Mouse (Mus musculus) spleen, adult 18-20 months (tissue): ENCODE data around the gene Hsd17b6.
"Not testable (repeated sequence)": the region's sequence is repeated elsewhere in the genome, so short reads cannot be mapped to it uniquely, and the experiment has no call there.

Source experiments
- DNase-seq, 2 experiments: peaks; one replicate each; pipeline ENCODE4 v3.0.0; 2022; ENCODE audit warnings: mixed read lengths in 2 of 2

Gene Hsd17b6

DNA sequence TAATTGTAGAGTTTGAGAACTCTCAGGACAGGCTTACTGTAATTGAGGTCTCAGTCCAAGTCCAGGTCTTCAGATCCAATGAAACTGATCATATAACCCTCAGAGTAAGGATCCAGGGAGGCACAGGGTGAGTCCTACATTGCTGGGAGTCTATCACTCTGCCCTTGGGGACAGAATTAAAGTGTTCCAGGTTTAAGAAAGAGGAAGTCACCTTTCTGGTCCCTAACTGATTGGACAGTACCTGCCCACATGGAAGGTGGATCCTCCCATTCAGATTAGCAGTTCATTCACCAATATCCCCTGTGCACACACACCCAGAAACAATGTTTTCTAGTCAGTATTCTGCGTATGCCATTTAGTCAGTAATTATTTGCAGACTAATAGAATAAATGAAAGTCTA lies at the start of gene Hsd17b6:
TSS of gene Hsd17b6 (minus strand) at position 166 of the 400 bp plus-strand sequence.
- no peak for DNase-seq

DNA sequence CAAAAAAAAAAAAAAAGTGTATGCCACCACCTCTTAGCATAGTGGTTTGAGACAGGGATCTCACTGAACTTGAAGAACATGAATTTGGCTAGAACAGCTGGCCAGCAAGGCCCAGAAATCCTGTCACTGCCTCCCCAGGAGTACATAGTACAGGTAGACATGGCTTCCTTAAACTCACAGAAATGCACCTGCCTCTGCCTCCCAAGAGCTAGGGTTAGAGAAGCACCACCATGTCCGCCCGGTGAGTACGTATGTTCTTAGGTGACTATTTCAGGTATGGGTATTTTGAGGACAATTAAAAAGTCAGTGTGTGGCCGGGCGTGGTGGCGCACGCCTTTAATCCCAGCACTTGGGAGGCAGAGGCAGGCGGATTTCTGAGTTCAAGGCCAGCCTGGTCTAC lies 45.6 kb upstream of the Hsd17b6 start:
- DNase-seq, result no peak

DNA sequence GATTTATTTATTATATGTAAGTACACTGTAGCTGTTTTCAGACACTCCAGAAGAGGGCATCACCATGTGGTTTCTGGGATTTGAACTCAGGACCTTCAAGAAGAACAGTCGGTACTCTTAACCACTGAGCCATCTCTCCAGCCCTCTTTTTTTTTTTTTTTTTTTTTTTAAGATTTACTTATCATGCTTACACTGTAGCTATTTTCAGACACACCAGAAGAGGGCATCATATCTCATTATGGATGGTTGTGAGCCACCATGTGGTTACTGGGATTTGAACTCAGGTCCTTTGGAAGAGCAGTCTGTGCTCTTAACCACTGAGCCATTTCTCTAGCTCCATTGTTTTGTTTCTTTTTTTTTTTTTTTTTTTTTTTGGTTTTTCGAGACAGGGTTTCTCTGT lies 44.7 kb upstream of the Hsd17b6 start:
- DNase-seq, result not testable (repeated sequence)

DNA sequence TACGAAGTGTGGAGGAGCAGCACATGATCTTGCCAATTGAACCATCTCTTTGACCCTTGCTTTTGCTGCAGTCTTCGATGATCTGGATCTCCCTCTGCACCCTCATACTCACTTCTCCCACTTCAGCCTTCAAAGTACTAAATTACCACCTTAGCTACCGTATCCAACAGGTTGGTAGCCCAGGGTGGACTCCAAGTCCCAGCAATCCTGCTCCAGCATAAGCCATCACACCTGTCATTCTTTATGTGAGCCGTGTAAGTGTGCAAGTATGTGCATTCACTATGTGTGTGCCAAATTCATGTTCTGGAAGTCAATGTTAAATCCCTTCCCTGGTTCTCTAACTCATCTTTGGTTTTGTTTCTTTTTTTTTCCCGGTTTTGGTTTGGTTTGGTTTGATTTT lies 44.2 kb upstream of the Hsd17b6 start:
- DNase-seq, result no peak

DNA sequence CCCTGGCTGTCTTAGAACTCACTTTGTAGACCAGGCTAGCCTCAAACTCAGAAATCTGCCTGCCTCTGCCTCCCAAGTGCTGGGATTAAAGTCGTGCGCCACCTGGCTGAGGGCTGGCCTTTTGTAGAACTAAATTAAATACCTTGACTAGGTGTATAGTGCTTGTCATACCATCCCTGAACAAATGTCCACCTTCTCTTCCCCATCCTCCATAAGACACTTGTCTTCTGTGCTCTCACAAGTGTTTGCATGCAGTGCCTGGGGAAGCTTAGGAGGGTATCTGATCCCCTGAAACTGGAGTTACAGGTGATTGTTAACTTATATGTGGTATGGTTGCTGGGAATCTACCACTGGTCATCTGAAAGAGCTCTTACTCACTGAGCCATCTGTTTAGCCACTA lies 42.9 kb upstream of the Hsd17b6 start:
- DNase-seq, result no peak

DNA sequence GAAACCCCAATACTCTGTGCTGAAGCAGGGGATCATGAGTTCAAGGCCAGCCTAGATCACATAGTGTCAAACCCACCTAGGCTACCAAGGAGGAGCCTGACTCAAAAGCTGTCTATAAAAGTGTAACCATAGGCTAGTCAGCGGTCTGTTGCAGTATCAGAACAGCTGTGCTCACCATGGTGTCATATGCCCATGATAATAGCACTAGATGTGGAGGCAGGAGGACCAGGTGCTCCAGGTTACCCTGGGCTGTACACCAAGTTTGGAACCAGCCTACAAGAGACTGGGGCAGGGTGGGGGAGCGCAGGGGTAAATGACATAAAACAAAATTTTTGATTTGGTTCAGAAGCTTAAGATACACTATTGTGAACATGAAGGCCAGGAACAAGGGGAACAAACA lies 42.3 kb upstream of the Hsd17b6 start:
- DNase-seq, result no peak

DNA sequence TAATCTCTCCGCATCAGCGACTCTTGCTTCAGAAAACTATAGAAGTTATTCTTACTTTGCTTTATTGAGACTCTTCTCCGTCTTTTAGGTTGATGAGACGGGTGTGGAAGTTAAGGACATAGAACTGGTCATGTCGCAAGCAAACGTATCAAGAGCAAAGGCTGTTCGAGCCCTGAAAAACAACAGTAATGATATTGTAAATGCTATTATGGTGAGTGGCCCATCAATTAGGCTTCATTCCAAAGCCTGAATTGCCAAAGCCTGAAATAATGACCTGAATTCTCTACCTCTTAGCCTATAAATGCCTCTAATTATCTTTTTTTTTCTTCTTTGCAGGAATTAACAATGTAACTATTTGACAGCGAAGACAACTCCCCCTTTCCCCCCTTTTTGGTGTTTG lies 40.7 kb upstream of the Hsd17b6 start:
- no peak for DNase-seq

DNA sequence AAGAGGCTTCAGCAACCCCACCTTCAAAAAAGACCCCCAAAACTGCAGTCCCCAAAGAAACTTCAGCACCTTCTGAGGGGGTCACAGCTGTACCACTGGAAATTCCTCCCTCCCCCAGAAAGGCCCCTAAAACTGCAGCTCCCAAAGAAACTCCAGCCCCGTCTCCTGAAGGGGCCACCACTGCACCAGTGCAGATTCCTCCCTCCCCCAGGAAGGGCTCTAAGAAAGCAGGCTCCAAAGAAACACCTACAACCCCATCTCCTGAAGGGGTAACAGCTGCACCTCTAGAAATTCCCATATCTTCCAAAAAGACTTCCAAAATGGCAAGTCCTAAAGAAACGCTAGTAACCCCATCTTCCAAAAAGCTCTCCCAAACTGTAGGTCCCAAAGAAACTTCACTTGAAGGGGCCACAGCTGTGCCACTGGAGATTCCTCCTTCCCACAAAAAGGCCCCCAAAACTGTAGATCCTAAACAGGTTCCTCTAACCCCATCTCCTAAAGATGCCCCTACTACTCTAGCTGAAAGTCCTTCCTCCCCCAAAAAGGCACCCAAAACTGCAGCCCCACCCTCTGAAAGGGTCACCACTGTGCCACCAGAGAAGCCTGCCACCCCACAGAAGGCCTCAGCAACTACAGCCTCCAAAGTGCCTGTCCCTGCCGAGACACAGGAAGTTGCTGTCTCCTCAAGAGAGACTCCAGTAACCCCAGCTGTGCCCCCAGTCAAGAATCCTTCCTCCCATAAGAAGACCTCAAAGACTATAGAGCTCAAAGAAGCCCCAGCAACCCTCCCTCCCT lies 35.8 kb upstream of the Hsd17b6 start:
- no peak for DNase-seq

DNA sequence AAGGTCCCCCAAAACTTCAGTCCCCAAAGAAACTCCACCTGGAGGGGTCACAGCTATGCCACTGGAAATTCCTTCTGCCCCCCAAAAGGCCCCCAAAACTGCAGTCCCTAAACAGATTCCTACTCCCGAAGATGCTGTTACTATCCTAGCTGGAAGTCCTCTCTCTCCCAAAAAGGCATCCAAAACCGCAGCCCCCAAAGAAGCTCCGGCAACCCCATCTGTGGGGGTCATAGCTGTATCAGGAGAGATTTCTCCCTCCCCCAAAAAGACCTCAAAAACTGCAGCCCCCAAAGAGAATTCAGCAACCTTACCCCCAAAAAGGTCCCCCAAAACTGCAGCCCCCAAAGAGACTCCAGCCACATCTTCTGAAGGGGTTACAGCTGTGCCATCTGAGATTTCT lies 35.1 kb upstream of the Hsd17b6 start:
- no peak for DNase-seq

DNA sequence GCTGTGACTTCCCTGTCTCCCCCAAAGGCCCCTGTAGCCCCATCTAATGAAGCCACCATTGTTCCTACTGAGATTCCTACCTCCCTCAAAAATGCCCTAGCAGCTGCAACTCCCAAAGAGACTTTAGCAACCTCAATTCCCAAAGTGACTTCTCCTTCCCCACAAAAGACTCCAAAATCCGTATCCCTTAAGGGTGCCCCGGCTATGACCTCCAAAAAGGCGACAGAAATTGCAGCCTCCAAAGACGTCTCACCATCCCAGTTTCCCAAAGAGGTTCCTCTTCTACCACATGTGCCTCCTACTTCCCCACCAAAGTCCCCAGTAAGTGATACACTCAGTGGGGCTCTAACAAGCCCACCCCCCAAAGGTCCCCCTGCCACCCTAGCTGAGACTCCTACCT lies 34.2 kb upstream of the Hsd17b6 start:
- no peak for DNase-seq

DNA sequence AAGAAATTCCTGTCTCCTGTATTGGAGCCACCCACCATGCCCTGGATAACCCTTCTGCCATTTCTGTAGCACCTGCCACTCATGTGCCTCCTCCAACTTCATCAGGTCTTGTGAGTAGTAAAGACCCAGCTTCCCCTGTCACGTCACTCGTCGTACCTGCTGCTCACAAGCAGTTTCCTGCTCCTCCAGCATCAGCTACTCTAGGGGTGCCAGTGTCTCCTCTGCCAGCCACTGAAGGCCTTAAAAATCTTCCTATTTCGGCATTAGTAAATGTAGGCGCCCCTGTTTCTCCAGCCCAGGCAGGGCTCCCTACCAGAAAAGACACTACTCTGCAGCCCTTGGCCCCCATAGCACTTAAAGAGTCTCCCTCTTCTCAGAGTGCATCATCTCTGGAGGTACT lies 32.9 kb upstream of the Hsd17b6 start:
- no peak for DNase-seq

DNA sequence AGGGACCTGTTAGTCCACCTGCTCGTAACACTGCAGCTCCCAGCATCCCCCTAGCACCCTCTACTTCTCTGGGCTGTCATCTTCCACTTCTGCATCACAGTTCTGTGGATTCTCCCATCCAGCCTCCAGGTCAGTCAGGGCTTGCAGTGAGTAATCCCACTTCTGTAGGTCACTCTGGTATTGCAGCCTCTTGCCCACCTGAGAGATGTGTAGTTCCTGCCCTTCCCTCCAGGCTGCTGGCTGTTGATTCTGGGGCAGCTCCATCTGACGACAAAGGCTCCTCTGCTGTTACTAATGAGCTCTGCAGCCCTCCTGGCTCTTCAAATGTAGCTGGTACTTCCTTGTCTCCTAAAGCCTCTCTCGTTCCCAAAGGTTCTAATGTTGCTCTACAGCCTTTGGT lies 32.4 kb upstream of the Hsd17b6 start:
- DNase-seq, result no peak

DNA sequence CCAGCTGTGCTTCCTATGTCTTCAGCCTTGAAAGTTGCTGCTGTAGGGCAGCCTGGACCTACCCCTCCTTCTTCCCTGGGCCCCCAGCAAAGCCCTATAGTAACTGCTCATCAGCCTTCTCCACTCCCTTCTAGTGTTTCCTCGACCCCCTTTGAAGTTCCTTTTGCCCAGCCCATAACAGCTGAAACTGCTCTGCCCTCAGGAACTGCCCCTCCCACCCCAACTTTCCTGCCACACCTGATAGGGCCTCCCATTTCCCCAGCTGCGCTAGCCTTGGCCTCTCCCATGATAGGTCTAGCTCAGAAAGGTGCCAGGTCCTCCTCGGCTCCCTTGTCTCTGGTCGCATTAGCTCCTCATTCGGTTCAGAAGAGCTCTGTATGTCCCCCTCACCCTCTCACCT lies 31.8 kb upstream of the Hsd17b6 start:
- DNase-seq, result no peak

DNA sequence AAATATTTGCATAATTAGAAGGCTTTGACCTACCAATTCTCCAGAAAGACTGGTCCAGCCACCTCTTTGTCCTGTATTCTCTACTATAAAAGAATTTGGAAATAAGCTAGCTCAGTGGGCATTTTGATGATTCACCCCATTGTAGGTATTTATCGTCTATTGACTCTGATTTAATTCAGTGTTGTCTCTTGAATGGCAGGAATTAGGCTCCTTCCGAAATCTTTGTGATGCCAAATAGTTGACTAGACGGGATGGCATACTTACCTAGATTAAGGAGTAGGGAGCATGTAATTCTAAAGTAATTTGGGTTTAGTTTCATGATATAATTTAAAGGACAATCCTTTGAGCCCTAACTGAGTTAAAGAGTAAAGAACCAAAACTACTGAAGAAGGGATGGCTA lies 30.5 kb upstream of the Hsd17b6 start:
- no peak for DNase-seq

DNA sequence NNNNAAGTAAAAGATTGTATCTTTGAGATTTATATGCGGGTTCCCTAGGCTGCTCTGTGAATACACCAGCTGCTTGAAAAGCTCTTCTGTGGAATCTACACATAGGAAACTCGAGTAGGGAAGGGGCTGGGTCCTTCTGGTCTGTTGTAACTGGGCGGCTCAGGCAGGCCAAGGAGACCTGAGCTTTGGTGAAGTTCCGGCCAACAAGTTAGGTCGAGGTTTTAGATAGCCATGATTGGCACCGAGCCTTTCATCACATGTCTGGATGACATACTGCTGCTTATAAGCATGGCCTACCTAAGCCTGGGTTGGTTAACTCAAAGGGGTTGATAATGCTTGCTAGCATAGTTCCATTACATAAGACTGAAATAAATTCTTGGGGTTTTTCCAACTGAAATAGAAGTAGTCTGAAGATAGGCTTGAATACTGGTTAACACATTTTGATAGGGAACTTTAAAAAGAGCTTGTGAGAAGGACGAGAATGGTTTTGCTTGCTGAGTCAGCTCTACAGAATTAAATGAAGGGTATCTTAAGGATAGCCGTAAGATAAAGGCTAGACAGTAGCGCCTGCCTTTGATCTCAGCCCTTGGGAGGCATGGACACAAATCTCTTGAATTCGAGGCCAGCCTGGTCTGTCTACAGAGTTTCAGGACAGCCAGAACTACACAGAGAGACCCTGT lies 29.5 kb upstream of the Hsd17b6 start:
- no peak for DNase-seq

DNA sequence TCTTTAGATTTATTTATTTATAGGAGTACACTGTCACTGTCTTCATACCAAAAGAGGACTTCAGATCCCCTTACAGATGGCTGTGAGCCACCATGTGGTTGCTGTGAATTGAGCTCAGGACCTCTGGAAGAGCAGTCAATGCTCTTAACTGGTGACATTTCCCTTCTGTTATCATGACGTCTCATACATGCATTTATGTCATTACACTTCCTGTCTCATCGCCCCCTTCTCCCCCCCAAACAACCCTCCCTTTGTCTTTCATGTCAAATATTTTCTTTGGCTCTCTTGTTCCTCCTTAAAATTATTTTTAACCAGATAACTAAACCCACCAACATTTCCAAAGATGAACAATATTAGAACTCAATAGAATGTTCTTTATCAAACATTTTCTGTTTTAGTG lies 23.4 kb upstream of the Hsd17b6 start:
- DNase-seq, result no peak

DNA sequence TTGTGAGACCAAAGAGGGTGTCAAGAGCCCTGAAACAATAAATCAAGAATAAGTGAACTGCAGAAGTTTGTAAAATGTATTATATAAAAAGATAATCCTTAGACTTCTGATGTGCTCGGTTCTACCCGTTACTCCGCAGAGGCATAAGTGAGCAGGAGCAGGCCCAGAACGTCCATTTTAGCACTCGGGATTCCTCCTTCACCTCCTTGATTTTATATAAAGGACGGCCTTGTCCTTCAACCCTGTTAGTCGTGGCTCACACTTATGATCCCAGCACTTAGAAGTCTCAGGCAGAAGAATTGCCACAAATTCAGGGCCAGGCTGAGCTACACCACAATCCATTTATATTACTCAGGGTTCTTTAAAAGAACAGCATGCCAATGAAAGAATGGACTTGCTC lies 22.5 kb upstream of the Hsd17b6 start:
- no peak for DNase-seq

DNA sequence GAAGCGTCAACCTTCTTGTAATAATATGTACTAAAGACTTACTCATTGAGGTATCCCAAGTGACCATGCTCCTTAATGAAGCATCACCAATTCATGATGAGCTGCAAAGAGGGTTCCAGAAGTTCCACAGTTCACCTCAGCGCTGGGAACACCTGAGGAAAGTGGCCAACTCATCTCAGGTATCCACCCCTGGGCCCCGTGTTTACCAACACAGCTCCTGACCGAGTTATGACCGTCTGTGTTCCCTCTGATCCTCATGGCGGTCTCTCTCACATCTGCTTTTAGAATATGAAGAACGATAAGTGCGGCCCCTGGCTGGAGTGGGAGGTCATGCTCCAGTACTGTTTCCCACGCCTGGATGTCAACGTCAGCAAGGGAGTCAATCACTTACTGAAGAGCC lies 16.1 kb upstream of the Hsd17b6 start:
- DNase-seq, result no peak

DNA sequence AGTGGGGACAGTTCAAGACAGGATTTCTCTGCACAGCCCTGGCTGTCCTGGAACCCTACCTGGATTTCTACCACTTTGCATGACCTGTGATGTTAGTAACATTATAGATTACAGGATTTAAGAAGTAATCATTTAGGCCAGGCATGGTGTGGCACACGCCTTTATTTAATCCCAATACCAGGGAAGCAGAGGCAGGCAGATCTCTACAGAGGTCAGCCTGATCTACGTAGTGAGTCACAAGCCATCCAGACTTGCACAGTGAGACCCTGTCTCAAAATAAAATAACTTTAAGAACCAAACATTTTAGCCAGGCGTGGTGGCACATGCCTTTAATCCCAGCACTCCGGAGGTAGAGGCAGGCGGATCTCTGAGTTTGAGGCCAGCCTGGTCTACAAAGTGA lies 14.8 kb upstream of the Hsd17b6 start:
- no peak for DNase-seq

DNA sequence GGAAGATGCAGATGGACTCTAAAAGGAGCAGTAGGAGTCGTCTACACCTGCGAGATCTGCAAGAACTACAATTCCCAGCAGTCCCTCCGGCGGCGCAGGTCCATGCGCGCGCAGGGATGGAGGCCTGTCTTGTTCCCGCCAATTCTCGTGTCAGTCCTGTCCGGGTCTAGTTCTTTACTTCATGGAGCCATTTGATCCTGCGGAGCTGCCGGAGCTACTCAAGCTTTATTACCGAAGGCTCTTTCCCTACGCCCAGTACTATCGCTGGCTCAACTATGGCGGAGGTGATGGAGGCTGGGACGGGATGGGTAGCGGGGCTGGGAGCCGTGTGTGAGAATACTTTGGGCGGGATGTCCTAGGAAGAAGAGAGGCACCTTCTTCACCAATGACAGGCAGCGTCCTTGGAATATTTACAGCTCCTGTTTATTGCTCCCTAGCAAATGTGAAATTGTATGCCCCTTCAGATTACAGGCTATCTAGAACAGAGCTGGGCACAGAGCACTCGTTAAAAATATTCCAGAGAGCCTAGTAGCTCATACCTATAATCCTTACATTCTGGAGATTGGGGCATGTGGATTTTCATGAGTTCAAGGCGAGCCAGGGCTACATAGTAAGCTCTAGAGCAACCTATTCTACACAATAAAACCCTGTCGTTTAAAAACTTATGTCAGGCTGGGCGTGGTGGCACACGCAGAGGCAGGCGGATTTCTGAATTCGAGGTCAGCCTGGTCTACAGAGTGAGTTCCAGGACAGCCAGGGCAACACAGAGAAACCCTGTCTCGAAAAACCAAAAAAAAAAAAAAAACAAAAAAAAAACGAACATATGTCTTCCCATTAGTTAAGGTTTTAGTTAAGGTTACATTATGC lies 7.9 kb upstream of the Hsd17b6 start, which contains the start of gene Prim1:
TSS of gene Prim1 (plus strand) at position 101 of the 867 bp plus-strand sequence.
- peak; percentile 61 to 77 for DNase-seq

DNA sequence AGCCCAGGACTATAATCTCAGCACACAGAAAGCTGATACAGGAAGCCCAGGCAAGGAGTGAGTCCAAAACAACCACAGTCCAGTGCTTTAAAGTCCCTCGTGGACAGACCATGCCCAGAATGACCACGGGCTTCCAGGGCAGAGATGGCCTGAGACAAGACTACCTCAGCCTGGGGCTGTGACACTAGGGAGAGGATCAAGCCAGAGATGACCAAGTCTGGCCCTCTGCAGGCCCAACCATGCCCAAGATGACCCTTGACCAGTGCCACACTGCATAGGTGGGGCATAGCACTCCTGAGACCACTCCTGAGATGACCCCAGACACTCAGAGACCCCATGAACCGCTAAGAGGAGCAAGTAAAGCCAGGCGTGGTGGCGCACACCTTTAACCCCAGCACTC lies 2.3 kb upstream of the Hsd17b6 start:
- no peak for DNase-seq

DNA sequence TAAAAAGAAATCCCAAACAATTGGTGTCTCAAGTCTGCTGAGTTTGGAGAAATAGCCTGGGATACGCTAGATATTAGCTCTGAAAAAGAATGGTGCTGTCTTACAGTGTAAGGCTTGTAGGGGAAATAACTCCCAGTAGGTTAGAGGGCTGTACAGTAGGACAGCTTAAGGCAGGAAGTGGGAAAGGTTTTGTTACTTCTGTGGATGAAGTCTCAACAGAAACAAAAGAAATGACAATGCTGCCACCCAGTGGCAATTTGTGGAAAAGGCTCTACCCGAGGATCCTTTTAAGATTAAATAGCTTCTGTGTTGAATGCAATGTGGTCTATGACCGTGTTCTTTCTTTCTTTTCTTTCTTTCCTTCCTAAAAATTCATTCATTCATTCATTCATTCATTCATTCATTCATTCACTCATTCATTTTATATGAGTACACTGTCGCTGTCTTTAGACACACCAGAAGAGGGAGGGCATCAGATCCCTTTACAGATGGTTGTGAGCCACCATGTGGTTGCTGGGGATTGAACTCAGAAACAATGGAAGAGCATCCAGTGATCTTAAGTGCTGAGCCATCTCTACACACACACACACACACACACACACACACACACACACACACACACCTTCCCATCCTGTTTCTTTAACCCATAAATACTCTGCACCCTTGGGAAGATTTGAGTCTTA lies 937 bp upstream of the Hsd17b6 start:
- peak; percentile 16 to 70 for DNase-seq

DNA sequence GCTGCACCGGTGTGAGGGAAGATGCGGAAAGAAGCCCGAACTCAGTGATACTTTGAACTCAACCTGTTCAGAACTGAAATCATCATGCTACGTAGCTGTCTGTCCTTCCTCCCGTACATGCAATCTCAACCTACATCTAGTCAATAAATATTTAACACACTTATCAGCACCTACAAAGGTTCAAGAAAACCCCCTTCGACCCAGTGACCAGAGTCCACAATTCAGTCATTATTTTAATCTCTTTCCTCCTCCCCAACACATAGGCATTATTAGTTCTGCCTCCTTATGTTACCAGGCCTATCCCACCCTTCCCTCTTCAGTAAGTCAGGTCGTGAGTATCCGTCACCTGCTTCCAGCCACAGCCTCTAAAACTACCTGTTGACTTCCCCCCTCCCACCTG lies 1.9 kb downstream of the Hsd17b6 start:
- DNase-seq, result no peak
